Mouse (Mus musculus): ENCODE measurements around the gene Ptprr. TPM values are rescaled to one million over a fixed set of nuclear protein-coding genes. Genes with fewer than 3 reads are reported as not detected.

The Ptprr gene
- polyA plus RNA-seq, 1 experiment: 11.8 TPM

DNA sequence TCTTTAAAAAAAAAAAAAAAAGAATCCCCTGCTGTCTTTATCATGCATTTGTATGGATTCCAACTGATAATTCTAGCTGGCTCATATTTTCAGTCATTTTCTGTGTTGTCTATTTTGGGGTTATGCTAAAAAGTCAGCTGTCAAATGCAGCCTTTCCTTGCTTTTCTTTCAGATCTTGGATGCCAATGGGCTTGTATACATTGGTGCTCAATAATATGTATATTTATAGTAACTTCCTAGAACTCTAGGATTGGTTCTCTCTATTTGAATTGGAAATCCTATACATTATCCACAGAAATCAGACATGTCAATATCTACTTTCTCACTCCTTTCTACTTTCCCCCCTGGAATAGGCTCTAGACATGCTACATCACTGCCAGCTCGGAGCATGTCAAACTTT is 90.7 kb downstream of the Ptprr start:
- Histone ChIP-seq H3K4me3 (ENCODE audit: insufficient read depth, low read length) (no peak overlapping the region), H3K4me1 (ENCODE audit: control insufficient read depth, insufficient read depth, low read length) (peaks cover 2% of the 10 kb centered on the region; the same call in 1 of the 2 replicates), H3K27ac (ENCODE audit: insufficient read depth, low read length) (no peak overlapping the region)
- no peak for TF ChIP-seq POLR2A (IDR thresholded peaks at IDR 0.05; ENCODE audit: extremely low read depth, insufficient read depth, low read length)
- no peak for TF ChIP-seq CTCF (IDR thresholded peaks at IDR 0.05; ENCODE audit: extremely low read depth, insufficient read depth, low read length)

DNA sequence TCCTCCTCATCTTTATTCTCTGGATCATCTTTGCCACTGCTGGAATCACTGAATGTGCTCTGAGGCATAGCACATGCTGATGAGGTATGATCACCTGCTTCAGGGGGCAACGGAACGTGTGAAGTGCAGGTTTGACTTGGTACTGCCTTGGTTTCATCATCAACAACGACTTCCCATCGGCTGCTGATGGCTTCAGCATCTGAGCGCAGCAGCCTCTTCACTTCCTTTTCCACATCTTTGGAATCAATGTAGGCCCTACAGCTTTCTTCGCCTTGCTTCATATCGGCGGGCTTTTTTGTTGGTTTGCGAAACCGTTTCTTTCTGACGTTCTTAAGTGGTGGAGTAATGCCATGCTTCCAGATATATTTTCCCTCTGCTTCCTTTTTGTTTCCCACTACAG is 94.9 kb downstream of the Ptprr start:
- Histone ChIP-seq H3K4me1 (ENCODE audit: control insufficient read depth, insufficient read depth, low read length) (peaks cover 5% of the 10 kb centered on the region; the same call in 1 of the 2 replicates), H3K4me3 (ENCODE audit: insufficient read depth, low read length) (no peak overlapping the region), H3K27ac (ENCODE audit: insufficient read depth, low read length) (no peak overlapping the region)
- TF ChIP-seq POLR2A (IDR thresholded peaks at IDR 0.05; ENCODE audit: extremely low read depth, insufficient read depth, low read length): no peak
- no peak for TF ChIP-seq CTCF (IDR thresholded peaks at IDR 0.05; ENCODE audit: extremely low read depth, insufficient read depth, low read length)

DNA sequence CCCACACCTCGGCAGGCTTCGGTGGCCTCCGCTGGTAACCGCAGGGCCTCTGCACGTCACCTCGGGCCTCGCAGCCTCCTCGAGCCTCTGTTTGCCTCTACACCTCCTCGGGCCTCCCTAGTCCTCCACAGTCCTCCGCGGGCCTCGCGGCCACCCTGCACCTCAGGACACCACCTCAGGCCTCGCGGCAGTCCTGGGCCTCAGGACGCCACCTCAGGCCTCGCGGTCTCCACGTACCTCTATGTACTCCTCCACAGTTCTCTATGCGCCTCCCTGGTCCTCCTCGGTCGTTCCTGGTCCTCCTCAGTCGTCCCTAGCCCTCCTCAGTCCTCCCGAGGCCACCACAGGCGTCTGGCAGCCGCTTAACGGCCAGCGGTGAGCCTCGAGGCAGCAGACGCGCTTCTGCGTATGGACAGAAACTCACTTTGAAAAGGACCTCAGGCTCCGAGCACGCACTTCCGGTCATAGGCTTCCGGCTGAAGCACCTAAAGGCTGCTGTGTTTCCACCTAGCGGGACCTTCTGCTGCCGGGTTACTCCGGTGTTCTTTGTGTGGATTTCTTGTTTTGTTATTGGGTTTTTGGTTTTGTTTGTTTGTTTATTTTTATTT is 96.0 kb downstream of the Ptprr start, which contains the start of gene 4933416C03Rik:
Gene 4933416C03Rik, minus strand, starts transcription at position 51 of the 608 bp plus-strand sequence.
- Histone ChIP-seq H3K4me3 (ENCODE audit: insufficient read depth, low read length) (no peak within 1 kb of the TSS), H3K27ac (ENCODE audit: insufficient read depth, low read length) (no peak within 1 kb of the TSS), H3K4me1 (ENCODE audit: control insufficient read depth, insufficient read depth, low read length) (peaks cover 4% of the 10 kb centered on the region; the same call in 1 of the 2 replicates)
- no peak for TF ChIP-seq POLR2A (IDR thresholded peaks at IDR 0.05; ENCODE audit: extremely low read depth, insufficient read depth, low read length)
- TF ChIP-seq CTCF (IDR thresholded peaks at IDR 0.05; ENCODE audit: extremely low read depth, insufficient read depth, low read length): no peak

DNA sequence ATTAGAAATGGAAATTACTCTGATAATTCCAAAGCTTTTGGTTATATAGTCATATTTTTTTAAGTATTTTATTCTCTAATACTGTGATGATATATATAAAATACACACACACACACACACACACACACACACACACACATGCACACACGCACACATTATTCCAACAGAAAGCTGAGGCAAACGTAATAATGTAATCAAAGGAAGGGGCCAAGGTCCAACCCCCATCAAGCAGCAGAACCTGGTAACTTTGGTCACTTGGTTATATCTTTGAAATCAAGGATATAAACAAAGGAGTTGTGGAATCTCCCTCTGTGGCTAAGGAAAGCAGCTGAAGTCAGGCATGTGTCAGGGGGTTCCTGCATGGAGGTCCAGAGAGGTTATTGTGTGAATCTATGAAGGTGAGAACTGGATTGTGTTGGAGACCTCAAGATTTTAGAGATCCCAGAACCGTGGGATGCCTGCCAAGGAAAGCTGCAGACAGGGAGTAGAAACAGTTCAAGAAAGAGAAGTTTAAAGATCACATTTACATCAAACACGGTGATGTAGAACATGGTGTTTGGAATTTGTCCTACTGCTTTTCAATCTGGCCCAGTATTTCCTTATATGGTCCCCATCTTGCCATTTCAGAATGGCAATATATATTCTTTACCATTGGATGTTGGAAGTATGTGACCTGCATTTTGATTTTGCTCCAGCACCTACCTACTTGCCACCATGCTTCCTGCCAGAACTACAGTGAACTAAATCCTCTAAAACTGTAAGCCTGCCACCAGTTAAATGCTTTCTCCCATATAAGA is 98.1 kb downstream of the Ptprr start:
- no peak overlapping the region for H3K27ac ChIP-seq (ENCODE audit: insufficient read depth, low read length)
- H3K4me3 ChIP-seq (ENCODE audit: insufficient read depth, low read length): no peak overlapping the region
- TF ChIP-seq CTCF (IDR thresholded peaks at IDR 0.05; ENCODE audit: extremely low read depth, insufficient read depth, low read length) (no peak), POLR2A (IDR thresholded peaks at IDR 0.05; ENCODE audit: extremely low read depth, insufficient read depth, low read length) (no peak)
- peaks cover 4% of the 10 kb centered on the region; the same call in 1 of the 2 replicates for H3K4me1 ChIP-seq (ENCODE audit: control insufficient read depth, insufficient read depth, low read length)

DNA sequence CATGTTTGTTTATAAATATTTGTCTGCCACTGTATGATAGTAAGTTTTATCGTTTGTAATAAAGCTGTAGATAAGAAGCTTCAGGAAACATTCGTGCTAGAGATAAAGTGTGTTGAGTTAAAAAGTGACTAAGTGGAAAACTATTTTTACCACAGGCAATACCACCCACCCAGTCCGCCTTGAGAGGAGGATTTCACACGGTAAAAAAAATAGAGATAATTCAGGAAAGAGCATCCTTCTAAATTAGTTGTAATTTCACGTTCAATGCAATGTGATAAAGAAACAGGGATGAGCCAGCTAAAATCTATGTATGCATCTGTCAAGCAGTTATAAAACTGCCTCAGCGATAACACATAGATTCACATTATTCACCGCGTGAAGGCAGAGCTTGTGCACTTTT is 99.0 kb downstream of the Ptprr start:
- TF ChIP-seq POLR2A (IDR thresholded peaks at IDR 0.05; ENCODE audit: extremely low read depth, insufficient read depth, low read length): no peak
- no peak for TF ChIP-seq CTCF (IDR thresholded peaks at IDR 0.05; ENCODE audit: extremely low read depth, insufficient read depth, low read length)
- no peak overlapping the region for H3K4me3 ChIP-seq (ENCODE audit: insufficient read depth, low read length)
- peak overlapping the region; percentile 56; the same call in 1 of the 2 replicates for H3K27ac ChIP-seq (ENCODE audit: insufficient read depth, low read length)
- H3K4me1 ChIP-seq (ENCODE audit: control insufficient read depth, insufficient read depth, low read length): peaks cover 4% of the 10 kb centered on the region; the same call in 1 of the 2 replicates

DNA sequence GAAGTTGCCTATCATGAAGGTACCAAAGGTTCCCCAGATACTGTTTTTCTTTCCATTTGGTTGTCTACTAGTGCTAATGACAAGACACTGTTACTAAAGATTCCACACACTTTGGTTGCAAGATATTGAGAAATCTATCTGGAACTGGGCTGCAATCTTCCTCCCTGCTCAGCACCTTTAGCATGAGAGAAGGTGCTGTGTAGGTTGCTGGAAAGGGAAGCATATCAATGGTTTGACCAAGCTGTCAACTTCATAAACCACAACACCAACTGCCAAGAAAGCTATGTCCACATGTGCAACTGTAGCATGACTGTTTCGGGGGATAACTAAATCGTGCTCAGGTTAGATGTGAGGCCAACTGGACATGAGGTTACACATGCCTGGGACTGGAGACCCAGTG is 103.5 kb downstream of the Ptprr start:
- Histone ChIP-seq H3K27ac (ENCODE audit: insufficient read depth, low read length) (no peak overlapping the region), H3K4me1 (ENCODE audit: control insufficient read depth, insufficient read depth, low read length) (peaks cover 1% of the 10 kb centered on the region; the same call in 1 of the 2 replicates), H3K4me3 (ENCODE audit: insufficient read depth, low read length) (no peak overlapping the region)
- TF ChIP-seq CTCF (IDR thresholded peaks at IDR 0.05; ENCODE audit: extremely low read depth, insufficient read depth, low read length) (no peak), POLR2A (IDR thresholded peaks at IDR 0.05; ENCODE audit: extremely low read depth, insufficient read depth, low read length) (no peak)

DNA sequence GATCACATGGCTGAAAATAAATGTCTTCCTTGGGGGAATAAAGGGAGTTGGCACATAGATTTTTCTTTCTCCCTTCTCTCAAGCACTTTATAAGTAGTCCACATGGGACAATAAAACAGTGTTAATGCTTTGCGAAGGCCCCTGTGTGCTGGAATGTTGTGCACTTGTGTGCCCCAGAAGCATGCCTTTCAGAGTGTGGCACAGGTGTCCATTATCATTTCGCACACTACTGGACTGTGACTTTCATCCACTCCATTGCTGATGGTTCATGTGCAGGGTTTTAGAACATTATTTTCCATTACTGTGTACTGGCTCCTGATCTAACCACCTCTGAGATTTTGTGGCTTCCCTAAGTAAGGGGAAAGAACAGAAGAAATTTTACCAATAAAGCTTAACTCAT is 105.8 kb downstream of the Ptprr start:
- no peak overlapping the region for H3K4me3 ChIP-seq (ENCODE audit: insufficient read depth, low read length)
- no peaks in the 10 kb centered on the region for H3K4me1 ChIP-seq (ENCODE audit: control insufficient read depth, insufficient read depth, low read length)
- no peak overlapping the region for H3K27ac ChIP-seq (ENCODE audit: insufficient read depth, low read length)
- TF ChIP-seq POLR2A (IDR thresholded peaks at IDR 0.05; ENCODE audit: extremely low read depth, insufficient read depth, low read length) (no peak), CTCF (IDR thresholded peaks at IDR 0.05; ENCODE audit: extremely low read depth, insufficient read depth, low read length) (no peak)

DNA sequence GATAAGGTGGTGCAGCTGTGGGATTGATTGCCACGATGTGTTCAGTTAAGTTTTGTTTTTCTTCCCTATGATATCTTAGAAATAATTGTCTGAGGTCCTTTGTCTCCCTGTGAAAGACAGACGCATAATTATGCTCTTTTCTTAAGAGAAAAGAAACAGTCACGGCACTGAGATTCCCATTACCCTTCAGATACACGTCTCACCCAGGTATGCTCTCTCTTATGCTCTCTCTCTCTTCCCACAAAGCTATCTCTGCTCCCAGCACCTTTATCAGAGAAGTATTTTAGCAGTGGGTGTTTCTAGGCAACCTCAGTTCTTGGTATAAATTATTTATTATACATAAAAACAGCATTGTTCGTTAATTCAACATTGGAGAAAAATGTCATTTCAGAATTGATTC is 107.4 kb downstream of the Ptprr start:
- TF ChIP-seq POLR2A (IDR thresholded peaks at IDR 0.05; ENCODE audit: extremely low read depth, insufficient read depth, low read length) (no peak), CTCF (IDR thresholded peaks at IDR 0.05; ENCODE audit: extremely low read depth, insufficient read depth, low read length) (no peak)
- Histone ChIP-seq H3K4me1 (ENCODE audit: control insufficient read depth, insufficient read depth, low read length) (no peaks in the 10 kb centered on the region), H3K27ac (ENCODE audit: insufficient read depth, low read length) (no peak overlapping the region), H3K4me3 (ENCODE audit: insufficient read depth, low read length) (no peak overlapping the region)

DNA sequence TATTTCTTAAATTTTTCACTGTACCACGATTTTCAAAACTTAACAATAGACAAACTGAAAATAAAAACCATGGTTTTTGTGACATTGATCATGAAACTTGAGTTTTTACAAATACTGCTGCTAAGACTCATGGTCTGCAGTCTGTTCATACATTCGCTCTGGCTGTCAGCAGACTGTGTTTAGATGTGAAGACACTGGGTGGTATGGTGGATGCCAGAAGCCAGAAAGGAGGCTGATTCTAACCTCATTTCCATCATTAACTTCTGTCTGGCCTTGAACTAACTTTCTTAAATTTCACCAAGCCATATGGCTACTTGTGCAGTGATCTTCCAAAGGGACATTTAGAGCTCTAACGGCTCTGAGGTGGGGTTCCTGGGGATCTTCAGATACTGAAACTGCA is 112.4 kb downstream of the Ptprr start:
- Histone ChIP-seq H3K27ac (ENCODE audit: insufficient read depth, low read length) (no peak overlapping the region), H3K4me3 (ENCODE audit: insufficient read depth, low read length) (no peak overlapping the region), H3K4me1 (ENCODE audit: control insufficient read depth, insufficient read depth, low read length) (no peaks in the 10 kb centered on the region)
- no peak for TF ChIP-seq CTCF (IDR thresholded peaks at IDR 0.05; ENCODE audit: extremely low read depth, insufficient read depth, low read length)
- no peak for TF ChIP-seq POLR2A (IDR thresholded peaks at IDR 0.05; ENCODE audit: extremely low read depth, insufficient read depth, low read length)

DNA sequence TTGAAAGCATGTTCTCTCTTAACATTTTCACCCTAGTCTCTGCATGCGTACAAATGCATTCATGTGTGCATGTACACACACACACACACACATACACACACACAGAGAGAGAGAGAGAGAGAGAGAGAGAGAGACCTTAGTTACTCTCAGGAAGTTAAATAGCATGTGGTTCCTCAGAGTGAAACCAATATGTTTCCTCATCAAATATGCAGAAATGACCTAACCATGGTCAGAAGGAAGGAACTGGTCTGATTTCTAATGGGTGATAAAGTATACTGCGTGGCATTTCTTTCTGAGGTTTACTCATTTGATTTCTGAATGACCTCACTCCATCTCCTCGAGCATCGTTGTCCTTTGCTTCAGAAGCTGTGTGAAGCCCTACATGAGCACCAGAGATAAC is 113.2 kb downstream of the Ptprr start:
- H3K4me3 ChIP-seq (ENCODE audit: insufficient read depth, low read length): no peak overlapping the region
- TF ChIP-seq CTCF (IDR thresholded peaks at IDR 0.05; ENCODE audit: extremely low read depth, insufficient read depth, low read length) (no peak), POLR2A (IDR thresholded peaks at IDR 0.05; ENCODE audit: extremely low read depth, insufficient read depth, low read length) (no peak)
- no peak overlapping the region for H3K27ac ChIP-seq (ENCODE audit: insufficient read depth, low read length)
- H3K4me1 ChIP-seq (ENCODE audit: control insufficient read depth, insufficient read depth, low read length): no peaks in the 10 kb centered on the region

All from cortical plate, adult 2 months (tissue).